Mouse (Mus musculus) MEL (cell line): Measurements from ENCODE around the gene Pck1. TPM values are rescaled to one million over a fixed set of nuclear protein-coding genes. Genes with fewer than 3 reads are reported as not detected.

Experiments used
- DNase-seq: peaks from one replicate; pipeline ENCODE4 v3.0.0; 2011; ENCODE audit warnings: low read depth, low spot score
- H3K27ac ChIP-seq: 2 replicates; pipeline ENCODE4 v1.5.1; 2012; ENCODE audit warnings: low read depth, mild to moderate bottlenecking, control low read depth, low read length, moderate library complexity; ENCODE audit not compliant: control insufficient read depth
- H3K27me3 ChIP-seq, 2 experiments: fragments of 150-350 bp in 1 of 2; sonication (generic) in 1 of 2; 2 replicates each; pipeline ENCODE4 v1.6.1; 2012; ENCODE audit warnings: low read length in 2 of 2, mild to moderate bottlenecking in 2 of 2, improper control_type of control experiment in 1 of 2, moderate library complexity in 1 of 2; ENCODE audit not compliant: insufficient read depth in 2 of 2, control insufficient read depth in 1 of 2
- H3K36me3 ChIP-seq, 2 experiments: 2 replicates each; pipeline ENCODE4 v1.6.1; 2012 to 2014; ENCODE audit warnings: low read length in 2 of 2, improper control_type of control experiment in 1 of 2, inconsistent platforms in 1 of 2, mild to moderate bottlenecking in 1 of 2; ENCODE audit not compliant: insufficient read depth in 2 of 2, control insufficient read depth in 1 of 2
- H3K4me1 ChIP-seq, 2 experiments: fragments of 150-350 bp in 1 of 2; sonication (generic) in 1 of 2; 2 replicates each; pipeline ENCODE4 v1.6.1; 2012; ENCODE audit warnings: low read length in 2 of 2, improper control_type of control experiment in 1 of 2, mild to moderate bottlenecking in 1 of 2; ENCODE audit not compliant: insufficient read depth in 2 of 2, control insufficient read depth in 1 of 2
- H3K4me3 ChIP-seq, 2 experiments: fragments of 150-350 bp in 1 of 2; sonication (generic) in 1 of 2; 2 replicates each; pipeline ENCODE4 v1.5.1; 2012; ENCODE audit warnings: low read depth in 2 of 2, low read length in 2 of 2, mild to moderate bottlenecking in 2 of 2, moderate library complexity in 2 of 2, control low read depth in 1 of 2, improper control_type of control experiment in 1 of 2; ENCODE audit not compliant: control insufficient read depth in 1 of 2, insufficient read depth in 1 of 2
- H3K79me2 ChIP-seq: 2 replicates; pipeline ENCODE4 v1.6.1; 2012; ENCODE audit warnings: mild to moderate bottlenecking, low read length, moderate library complexity; ENCODE audit not compliant: control insufficient read depth, poor library complexity, insufficient read depth
- H3K9ac ChIP-seq: 2 replicates; pipeline ENCODE4 v1.6.1; 2012; ENCODE audit warnings: low read depth, mild to moderate bottlenecking, control low read depth, low read length, moderate library complexity; ENCODE audit not compliant: control insufficient read depth, poor library complexity, severe bottlenecking
- H3K9me3 ChIP-seq: fragments of 150-350 bp; sonication (generic); replicated peaks from 2 replicates; pipeline ENCODE4 v1.6.1; 2012; ENCODE audit warnings: mild to moderate bottlenecking, low read length, improper control_type of control experiment, moderate library complexity; ENCODE audit not compliant: insufficient read depth
- CHD1 ChIP-seq: IDR thresholded peaks from 2 replicates; pipeline ENCODE4 v1.6.1; 2012; ENCODE audit warnings: low read depth, mild to moderate bottlenecking, inconsistent platforms, low read length, improper control_type of control experiment
- CHD2 ChIP-seq: IDR thresholded peaks from 2 replicates; pipeline ENCODE4 v1.6.1; 2011; ENCODE audit warnings: low read length, improper control_type of control experiment
- E2F4 ChIP-seq: IDR thresholded peaks from 2 replicates; pipeline ENCODE4 v1.6.1; 2011; ENCODE audit warnings: low read depth, low read length, improper control_type of control experiment, borderline replicate concordance
- ELF1 ChIP-seq: IDR thresholded peaks from 2 replicates; pipeline ENCODE4 v1.6.1; 2014; ENCODE audit warnings: low read depth, mild to moderate bottlenecking, inconsistent platforms, low read length, improper control_type of control experiment, moderate library complexity
- EP300 ChIP-seq, 2 experiments: IDR thresholded peaks; 2 replicates each; pipeline ENCODE4 v1.6.1; 2011; ENCODE audit warnings: improper control_type of control experiment in 2 of 2, low read length in 2 of 2, low read depth in 1 of 2, mild to moderate bottlenecking in 1 of 2
- GABPA ChIP-seq: IDR thresholded peaks from 2 replicates; pipeline ENCODE4 v1.6.1; 2012; ENCODE audit warnings: low read depth, mild to moderate bottlenecking, inconsistent platforms, low read length, improper control_type of control experiment, moderate library complexity
- HCFC1 ChIP-seq: IDR thresholded peaks from 2 replicates; pipeline ENCODE4 v1.6.1; 2012; ENCODE audit warnings: low read depth, mild to moderate bottlenecking, inconsistent platforms, low read length, improper control_type of control experiment, moderate library complexity
- JUND ChIP-seq: IDR thresholded peaks from 2 replicates; pipeline ENCODE4 v1.6.1; 2011; ENCODE audit warnings: low read depth, mild to moderate bottlenecking, improper control_type of control experiment, low read length
- MAZ ChIP-seq: IDR thresholded peaks from 2 replicates; pipeline ENCODE4 v1.6.1; 2012; ENCODE audit warnings: low read depth, mild to moderate bottlenecking, inconsistent platforms, low read length, improper control_type of control experiment
- MYC ChIP-seq: IDR thresholded peaks from 2 replicates; pipeline ENCODE4 v1.6.1; 2011; ENCODE audit warnings: low read depth, mild to moderate bottlenecking, low read length, improper control_type of control experiment, moderate library complexity
- NELFE ChIP-seq: IDR thresholded peaks from 2 replicates; pipeline ENCODE4 v1.6.1; 2011; ENCODE audit warnings: low read depth, low read length, improper control_type of control experiment
- POLR2A ChIP-seq, 2 experiments: IDR thresholded peaks; 2 replicates each; pipeline ENCODE4 v1.6.1; 2011 to 2012; ENCODE audit warnings: low read length in 2 of 2, mild to moderate bottlenecking in 2 of 2, control low read depth in 1 of 2, improper control_type of control experiment in 1 of 2, low read depth in 1 of 2, moderate library complexity in 1 of 2; ENCODE audit not compliant: control insufficient read depth in 1 of 2, insufficient read depth in 1 of 2, poor library complexity in 1 of 2
- POLR2AphosphoS2 ChIP-seq: IDR thresholded peaks from 2 replicates; pipeline ENCODE4 v1.6.1; 2011; ENCODE audit warnings: low read length, improper control_type of control experiment
- POLR2AphosphoS5 ChIP-seq: IDR thresholded peaks from 2 replicates; pipeline ENCODE4 v1.6.1; 2012; ENCODE audit warnings: low read depth, borderline replicate concordance, mild to moderate bottlenecking, inconsistent platforms, low read length, moderate library complexity, mixed read lengths
- RCOR1 ChIP-seq: IDR thresholded peaks from 2 replicates; pipeline ENCODE4 v1.6.1; 2012; ENCODE audit warnings: low read depth, mild to moderate bottlenecking, inconsistent platforms, low read length, improper control_type of control experiment
- SIN3A ChIP-seq: IDR thresholded peaks from 2 replicates; pipeline ENCODE4 v1.6.1; 2012; ENCODE audit warnings: low read length, improper control_type of control experiment, inconsistent platforms
- SMC3 ChIP-seq: IDR thresholded peaks from 2 replicates; pipeline ENCODE4 v1.6.1; 2011; ENCODE audit warnings: low read depth, low read length, improper control_type of control experiment
- TBP ChIP-seq: IDR thresholded peaks from 2 replicates; pipeline ENCODE4 v1.8.0; 2011; ENCODE audit warnings: low read depth, low read length, improper control_type of control experiment
- TCF12 ChIP-seq: IDR thresholded peaks from 2 replicates; pipeline ENCODE4 v1.6.1; 2014; ENCODE audit warnings: low read depth, mild to moderate bottlenecking, inconsistent platforms, low read length, improper control_type of control experiment, moderate library complexity
- USF1 ChIP-seq: IDR thresholded peaks from 2 replicates; pipeline ENCODE4 v1.6.1; 2014; ENCODE audit warnings: low read depth, mild to moderate bottlenecking, inconsistent platforms, low read length, improper control_type of control experiment, moderate library complexity
- ZC3H11A ChIP-seq: IDR thresholded peaks from 2 replicates; pipeline ENCODE4 v1.6.1; 2012; ENCODE audit warnings: low read depth, mild to moderate bottlenecking, inconsistent platforms, low read length, improper control_type of control experiment
- ZKSCAN1 ChIP-seq: IDR thresholded peaks from 2 replicates; pipeline ENCODE4 v1.6.1; 2012; ENCODE audit warnings: low read depth, mild to moderate bottlenecking, inconsistent platforms, low read length, improper control_type of control experiment, moderate library complexity
- polyA plus RNA-seq, 2 experiments: library from polyadenylated mRNA; stranded (reverse) in 1 of 2; unstranded in 1 of 2; fragments of >175 nt in 1 of 2; fragments of >200 nt in 1 of 2; gene quantifications; 2 replicates each; pipeline versions ENCODE4 v1.2.1 to v1.2.4; 2012; ENCODE audit warnings: low replicate concordance in 2 of 2, low read depth in 1 of 2; ENCODE audit not compliant: insufficient read length in 2 of 2, insufficient read depth in 1 of 2, missing spikeins in 1 of 2
- total RNA-seq: library from RNA; depleted of rRNA; stranded (reverse); fragments of 300-350 nt; gene quantifications from 2 replicates; pipeline ENCODE4 v1.2.3, GENCODE M21; 2012

The Pck1 gene
- total and polyA plus RNA-seq, 3 experiments, result not detected

DNA sequence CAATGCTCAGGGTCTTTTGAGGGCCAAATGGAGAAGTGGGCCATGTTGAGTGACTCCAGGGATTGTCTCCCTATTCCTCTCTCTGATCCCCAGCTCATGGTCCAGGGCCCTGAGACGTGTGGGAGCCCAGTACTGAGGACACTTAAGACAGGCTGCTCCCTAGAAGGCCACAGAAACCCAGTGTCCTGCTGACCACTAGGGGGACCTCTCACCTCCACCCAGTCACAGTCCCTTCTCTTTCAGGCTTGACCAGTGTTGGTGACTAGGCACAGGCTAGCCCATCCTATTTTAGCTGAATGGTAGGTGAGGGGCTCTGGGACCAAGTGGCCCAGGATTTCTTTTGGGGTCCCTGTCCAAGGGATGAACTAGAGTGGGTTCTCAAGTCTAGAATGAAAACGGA is 17.9 kb downstream of the Pck1 start:
- Histone ChIP-seq H3K4me3 (no peak overlapping the region), H3K9ac (no peak overlapping the region), H3K9me3 (no peaks in the 10 kb centered on the region), H3K79me2 (no peaks in the 10 kb centered on the region), H3K27ac (no peak overlapping the region), H3K4me1 (no peaks in the 10 kb centered on the region), H3K27me3 (no peaks in the 10 kb centered on the region), H3K36me3 (no peaks in the 10 kb centered on the region)
- no peak for TF ChIP-seq EP300 (IDR thresholded peaks at IDR 0.05; ENCODE audit: low read depth in 1 of 2, low read length in 2 of 2)
- TF ChIP-seq TBP, result no peak
- no peak for TF ChIP-seq NELFE
- no peak for DNase-seq

GRCm38 (mm10) chr2:173171470-173171869 is 18.6 kb downstream of the Pck1 start:
- Histone ChIP-seq H3K4me1 (no peaks in the 10 kb centered on the region), H3K36me3 (no peaks in the 10 kb centered on the region), H3K27me3 (no peaks in the 10 kb centered on the region), H3K27ac (no peak overlapping the region), H3K9me3 (no peaks in the 10 kb centered on the region), H3K79me2 (no peaks in the 10 kb centered on the region), H3K4me3 (no peak overlapping the region), H3K9ac (no peak overlapping the region)
- no peak for DNase-seq
- TF ChIP-seq GABPA (no peak), RCOR1 (no peak), HCFC1 (no peak), SIN3A (no peak), CHD2 (no peak), CHD1 (no peak), ZKSCAN1 (no peak), JUND (no peak), POLR2A (IDR thresholded peaks at IDR 0.05; ENCODE audit: control insufficient read depth in 1 of 2, insufficient read depth in 1 of 2, low read depth in 1 of 2, low read length in 2 of 2, poor library complexity in 1 of 2) (no peak), ELF1 (no peak), TCF12 (no peak), E2F4 (no peak), MYC (no peak), EP300 (IDR thresholded peaks at IDR 0.05; ENCODE audit: low read depth in 1 of 2, low read length in 2 of 2) (no peak), MAZ (no peak)

- H3K36me3 ChIP-seq, result no peaks in the 10 kb centered on the region
- H3K27me3 ChIP-seq, result no peaks in the 10 kb centered on the region
- no peaks in the 10 kb centered on the region for H3K9me3 ChIP-seq
- no peak for DNase-seq
- no peaks in the 10 kb centered on the region for H3K79me2 ChIP-seq
- no peak overlapping the region for H3K4me3 ChIP-seq
- H3K27ac ChIP-seq, result no peak overlapping the region
- H3K9ac ChIP-seq, result no peak overlapping the region
- TF ChIP-seq POLR2AphosphoS5 (no peak), TBP (no peak), ELF1 (no peak), POLR2AphosphoS2 (no peak), POLR2A (IDR thresholded peaks at IDR 0.05; ENCODE audit: control insufficient read depth in 1 of 2, insufficient read depth in 1 of 2, low read depth in 1 of 2, low read length in 2 of 2, poor library complexity in 1 of 2) (no peak), USF1 (no peak), ZC3H11A (no peak), SMC3 (no peak), JUND (no peak)
- H3K4me1 ChIP-seq, result no peaks in the 10 kb centered on the region
Measured at GRCm38 (mm10) chr2:173171956-173172355, 19.1 kb downstream of the Pck1 start.
